Mouse (Mus musculus) liver (tissue): ENCODE results near the gene Ubl7.
A peak's percentile ranks its signal among the peaks of the same experiment; 100 is the strongest.
"Not testable (repeated sequence)": the region's sequence is repeated elsewhere in the genome, so short reads cannot be mapped to it uniquely, and the experiment has no call there.

ENCODE experiments used
- DNase-seq: peaks from one replicate; pipeline ENCODE4 v3.0.0-alpha.2; 2020; ENCODE audit warnings: mixed read lengths

Gene Ubl7

GRCm38 (mm10) chr9:57910254-57911160, at the start of gene Ubl7:
Gene Ubl7 (plus strand): TSS chr9:57910979.
- DNase-seq, result peak; percentile 91

GRCm38 (mm10) chr9:57861951-57862471, 48.8 kb upstream of the Ubl7 start:
- DNase-seq, result peak; percentile 23

- DNase-seq, result no peak
These were observed 46.4 kb upstream of the Ubl7 start for GRCm38 (mm10) chr9:57864336-57864735.

- no peak for DNase-seq
These were observed 44.2 kb upstream of the Ubl7 start for GRCm38 (mm10) chr9:57866530-57866929.

GRCm38 (mm10) chr9:57867236-57867635, 43.5 kb upstream of the Ubl7 start:
- no peak for DNase-seq

GRCm38 (mm10) chr9:57867880-57868279, 42.9 kb upstream of the Ubl7 start:
- DNase-seq, result no peak

- no peak for DNase-seq
These were observed 42.0 kb upstream of the Ubl7 start for GRCm38 (mm10) chr9:57868767-57869166.

GRCm38 (mm10) chr9:57870273-57870816, 40.4 kb upstream of the Ubl7 start:
- DNase-seq, result no peak

- DNase-seq, result no peak
These were observed 36.6 kb upstream of the Ubl7 start for GRCm38 (mm10) chr9:57874134-57874533.

GRCm38 (mm10) chr9:57874994-57875393, 35.8 kb upstream of the Ubl7 start:
- DNase-seq, result no peak

GRCm38 (mm10) chr9:57879213-57879612, 31.6 kb upstream of the Ubl7 start:
- DNase-seq, result no peak

- DNase-seq, result no peak
These were observed 30.5 kb upstream of the Ubl7 start for GRCm38 (mm10) chr9:57880278-57880677.

- DNase-seq, result not testable (repeated sequence)
These were observed 29.0 kb upstream of the Ubl7 start for GRCm38 (mm10) chr9:57881781-57882180.

- no peak for DNase-seq
These were observed 27.4 kb upstream of the Ubl7 start for GRCm38 (mm10) chr9:57883413-57883812.

GRCm38 (mm10) chr9:57888119-57888518, 22.7 kb upstream of the Ubl7 start:
- DNase-seq, result peak; percentile 23

- DNase-seq, result no peak
These were observed 10.3 kb upstream of the Ubl7 start for GRCm38 (mm10) chr9:57900478-57900877.

- DNase-seq, result no peak
These were observed 9.6 kb upstream of the Ubl7 start for GRCm38 (mm10) chr9:57901197-57901596.

- DNase-seq, result no peak
These were observed 9.2 kb upstream of the Ubl7 start for GRCm38 (mm10) chr9:57901601-57902000.

GRCm38 (mm10) chr9:57902132-57902531, 8.6 kb upstream of the Ubl7 start:
- DNase-seq, result no peak

GRCm38 (mm10) chr9:57903589-57904249, 7.1 kb upstream of the Ubl7 start:
- no peak for DNase-seq

- no peak for DNase-seq
These were observed 6.5 kb upstream of the Ubl7 start for GRCm38 (mm10) chr9:57904250-57904644.

GRCm38 (mm10) chr9:57907206-57907605, 3.6 kb upstream of the Ubl7 start:
- no peak for DNase-seq

GRCm38 (mm10) chr9:57912571-57912970, 1.8 kb downstream of the Ubl7 start:
- DNase-seq, result no peak
